ENCODE assay signal across 21 mouse cellular contexts in the genomic region with DNA sequence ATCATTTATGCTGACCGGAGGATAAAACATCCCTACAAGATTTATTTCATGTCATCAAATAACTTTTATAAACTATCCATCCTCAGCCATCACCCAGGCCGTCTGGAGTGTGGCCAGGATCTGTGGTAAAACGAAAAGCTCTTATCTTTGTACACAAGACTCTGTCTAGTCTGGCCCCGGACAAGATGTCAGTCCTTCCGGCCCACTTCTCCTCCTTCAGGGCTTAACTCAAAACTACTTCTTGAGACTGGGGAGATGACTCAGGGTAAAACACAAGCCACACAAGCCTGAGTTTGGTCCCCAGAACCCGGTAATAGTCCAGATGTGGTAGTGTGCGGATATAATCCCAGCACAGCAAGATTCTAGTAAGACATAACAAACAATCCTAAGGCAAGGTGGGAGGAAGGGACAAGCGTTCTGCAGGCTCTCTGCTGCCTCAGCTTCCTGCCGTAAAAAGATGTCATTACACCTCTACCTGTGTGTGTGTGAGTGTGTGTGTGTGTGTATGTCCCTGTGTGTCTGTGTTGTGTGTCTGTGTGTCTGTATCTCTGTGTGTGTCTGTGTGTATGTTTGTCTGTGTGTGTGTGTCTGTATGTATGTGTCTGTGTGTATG. TPM values are rescaled to one million over a fixed set of nuclear protein-coding genes. Genes with fewer than 3 reads are reported as not detected.
DNase-seq lines count a peak whose midpoint lies in the region; ATAC-seq and TF ChIP-seq lines count a peak whose summit lies in the region.
"Had no signal": no experiment of that assay in that cellular context is flagged by ENCODE, and none has a peak within 500 bp of the region (broad histone marks: within the 10 kb centered on the region; RNA-seq: fewer than 3 reads in every experiment).

No protein-coding gene starts in this region.

- H3K9ac ChIP-seq in liver, postnatal 0 days (replicated peaks): no peak overlapping the region
- no peak overlapping the region for H3K9ac ChIP-seq in forebrain, embryonic 15.5 days (replicated peaks)
- H3K9ac ChIP-seq in midbrain, postnatal 0 days (replicated peaks; ENCODE audit: low read length, poor library complexity, severe bottlenecking): no peak overlapping the region
- H3K9ac ChIP-seq: hindbrain, embryonic 14.5 days had no signal

- TF ChIP-seq EP300 in liver, postnatal 0 days (IDR thresholded peaks at IDR 0.05; ENCODE audit: low read depth): peak; percentile 90

- no peak for TF ChIP-seq CTCF in G1E (IDR thresholded peaks at IDR 0.05; ENCODE audit: low read depth, low read length)
- TF ChIP-seq CTCF in liver, postnatal 0 days (IDR thresholded peaks at IDR 0.05; ENCODE audit: low read depth): peak; percentile 36
- TF ChIP-seq CTCF in midbrain, postnatal 0 days (IDR thresholded peaks at IDR 0.05): no peak

- H3K27ac ChIP-seq in liver, postnatal 0 days (ENCODE audit: low read depth): no peak overlapping the region
- H3K27ac ChIP-seq in forebrain, embryonic 15.5 days (replicated peaks): no peak overlapping the region
- no peak overlapping the region for H3K27ac ChIP-seq in midbrain, postnatal 0 days (ENCODE audit: low read depth, low read length)
- H3K27ac ChIP-seq: hindbrain, embryonic 14.5 days; midbrain, embryonic 10.5 days had no signal

- peaks cover 78% of the 10 kb centered on the region for H3K4me1 ChIP-seq in G1E (ENCODE audit: insufficient read depth, low read depth, low read length)
- peaks cover 26% of the 10 kb centered on the region for H3K4me1 ChIP-seq in liver, postnatal 0 days (ENCODE audit: insufficient read depth)
- no peaks in the 10 kb centered on the region for H3K4me1 ChIP-seq in forebrain, embryonic 15.5 days
- no peaks in the 10 kb centered on the region for H3K4me1 ChIP-seq in midbrain, postnatal 0 days (ENCODE audit: insufficient read depth, low read length)

- no peaks in the 10 kb centered on the region for H3K36me3 ChIP-seq in G1E (replicated peaks)
- no peaks in the 10 kb centered on the region for H3K36me3 ChIP-seq in liver, postnatal 0 days (replicated peaks; ENCODE audit: insufficient read depth, low read length)
- no peaks in the 10 kb centered on the region for H3K36me3 ChIP-seq in forebrain, embryonic 15.5 days
- H3K36me3 ChIP-seq in midbrain, postnatal 0 days (ENCODE audit: insufficient read depth, low read length): no peaks in the 10 kb centered on the region
- H3K36me3 ChIP-seq: midbrain, embryonic 10.5 days had no signal

- H3K4me2 ChIP-seq in liver, postnatal 0 days (ENCODE audit: low read depth, low read length): no peak overlapping the region
- H3K4me2 ChIP-seq in forebrain, embryonic 15.5 days (replicated peaks): no peak overlapping the region
- H3K4me2 ChIP-seq in midbrain, postnatal 0 days (ENCODE audit: low read depth, low read length, poor library complexity, severe bottlenecking): no peak overlapping the region
- H3K4me2 ChIP-seq: hindbrain, embryonic 14.5 days had no signal

- DNase-seq in 3T3-L1 (ENCODE audit: low read depth, low spot score): peak; percentile 13
- peak; percentile 45 for DNase-seq in G1E (ENCODE audit: low spot score)
- DNase-seq in liver, postnatal 0 days: peak; percentile 55
- no peak for DNase-seq in midbrain, postnatal 0 days (ENCODE audit: low spot score)
- no peak for DNase-seq in right cerebral cortex, adult 2 months (ENCODE audit: low spot score in 2 of 2)
- DNase-seq: adrenal gland, postnatal 25 days; cerebellum, postnatal 36 days; gastrocnemius, postnatal 36 days; kidney, adult 18-20 months; layer of hippocampus, postnatal 36 days; right cerebral cortex, postnatal 14 days had no signal

- H3K27me3 ChIP-seq in G1E (ENCODE audit: insufficient read depth, low read length): peaks cover 17% of the 10 kb centered on the region; the same call in 1 of the 2 replicates
- no peaks in the 10 kb centered on the region for H3K27me3 ChIP-seq in liver, postnatal 0 days (ENCODE audit: insufficient read depth, low read length)
- no peaks in the 10 kb centered on the region for H3K27me3 ChIP-seq in forebrain, embryonic 15.5 days
- H3K27me3 ChIP-seq in midbrain, postnatal 0 days (ENCODE audit: insufficient read depth, low read length): no peaks in the 10 kb centered on the region

- ATAC-seq in G1E (ENCODE audit: extremely low read depth, insufficient number of reproducible peaks, low FRiP score, poor library complexity, severe bottlenecking): peak; percentile 80
- peak; percentile 67 for ATAC-seq in erythroid progenitor cell, adult 5-6 weeks (replicated peaks; ENCODE audit: low FRiP score, poor library complexity, severe bottlenecking)
- ATAC-seq in liver, postnatal 0 days: peak; percentile 66
- no peak for ATAC-seq in forebrain, embryonic 15.5 days (replicated peaks)
- ATAC-seq in midbrain, postnatal 0 days (ENCODE audit: low FRiP score): no peak
- ATAC-seq: activated CD4-positive, CD25-positive, alpha-beta regulatory T cell, adult 4 months had no signal

- WGBS in liver, postnatal 0 days (ENCODE audit: insufficient replicate concordance): 25% methylated on average over 9 of the region's 9 CpGs
- 84% methylated on average over 9 of the region's 9 CpGs for WGBS in forebrain, embryonic 15.5 days
- WGBS in midbrain, postnatal 0 days: 72% methylated on average over 9 of the region's 9 CpGs

- H3K9me3 ChIP-seq in G1E (replicated peaks): peaks cover 9% of the 10 kb centered on the region
- no peaks in the 10 kb centered on the region for H3K9me3 ChIP-seq in liver, postnatal 0 days (ENCODE audit: low read length)
- H3K9me3 ChIP-seq in forebrain, embryonic 15.5 days: no peaks in the 10 kb centered on the region
- H3K9me3 ChIP-seq in midbrain, postnatal 0 days (ENCODE audit: low read length): no peaks in the 10 kb centered on the region
- H3K9me3 ChIP-seq: midbrain, embryonic 10.5 days had no signal

- H3K4me3 ChIP-seq in G1E (ENCODE audit: low read depth, low read length): no peak overlapping the region; the same call in 1 of the 2 replicates
- no peak overlapping the region for H3K4me3 ChIP-seq in liver, postnatal 0 days (ENCODE audit: low read depth, low read length)
- no peak overlapping the region for H3K4me3 ChIP-seq in forebrain, embryonic 15.5 days
- H3K4me3 ChIP-seq in midbrain, postnatal 0 days (ENCODE audit: low read depth, low read length): no peak overlapping the region
- H3K4me3 ChIP-seq: midbrain, embryonic 10.5 days; myocyte had no signal

RNA-seq across cellular contexts. Expression of a gene that starts 0.8 kb away (rescaled TPM):
- total RNA-seq in G1E (2014; fragmentation: Nextera tagmentation) (0.60 and 0.87 TPM in 2 replicates), G1E (2017) (0.16 and 0.52 TPM in 2 replicates)
- polyA plus RNA-seq in G1E (2012): 0.09 and 0.18 TPM in 2 replicates
- total RNA-seq in erythroid progenitor cell, adult 5-6 weeks (2015; ENCODE audit: low replicate concordance): 1.1 TPM in 1 of 2 replicates, not detected in the other
- not detected in 2 replicates for total RNA-seq in erythroid progenitor cell, adult 5-6 weeks (2017; ENCODE audit: low replicate concordance)
- 0.06 TPM in 1 of 2 replicates, not detected in the other for polyA plus RNA-seq in liver, postnatal 0 days (2015; fragmentation: Nextera tagmentation; extraction: Ambion mirVana)
- not detected in 2 replicates for polyA plus RNA-seq in forebrain, embryonic 15.5 days (2015; fragmentation: Nextera tagmentation; extraction: Ambion mirVana)
- total RNA-seq in midbrain, postnatal 0 days (2014; rRNA removed): under 0.01 and 0.42 TPM in 2 replicates
- polyA plus RNA-seq in midbrain, postnatal 0 days (2015; fragmentation: Nextera tagmentation; extraction: Ambion mirVana): 0.16 and 0.17 TPM in 2 replicates
- polyA plus RNA-seq: embryonic facial prominence, embryonic 11.5 days; limb, embryonic 11.5 days; lung, embryonic 16.5 days had no signal

RNA-seq across cellular contexts. Expression of a gene that starts 12.6 kb away (rescaled TPM):
- total RNA-seq in G1E (2014; fragmentation: Nextera tagmentation) (not detected in 2 replicates), G1E (2017) (0.06 TPM in 1 of 2 replicates, not detected in the other)
- polyA plus RNA-seq in G1E (2012): not detected in 2 replicates
- 1.8 TPM in 1 of 2 replicates, not detected in the other for total RNA-seq in erythroid progenitor cell, adult 5-6 weeks (2015; ENCODE audit: low replicate concordance)
- not detected in 2 replicates for total RNA-seq in erythroid progenitor cell, adult 5-6 weeks (2017; ENCODE audit: low replicate concordance)
- 6.6 and 8.1 TPM in 2 replicates for polyA plus RNA-seq in liver, postnatal 0 days (2015; fragmentation: Nextera tagmentation; extraction: Ambion mirVana)
- 0.08 and 0.11 TPM in 2 replicates for polyA plus RNA-seq in forebrain, embryonic 15.5 days (2015; fragmentation: Nextera tagmentation; extraction: Ambion mirVana)
- total RNA-seq in midbrain, postnatal 0 days (2014; rRNA removed): 0.14 and 0.27 TPM in 2 replicates
- 0.32 and 0.52 TPM in 2 replicates for polyA plus RNA-seq in midbrain, postnatal 0 days (2015; fragmentation: Nextera tagmentation; extraction: Ambion mirVana)
- polyA plus RNA-seq: activated CD4-positive, CD25-positive, alpha-beta regulatory T cell, adult 4 months; heart, embryonic 14.5 days; limb, embryonic 11.5 days had no signal

Comparison
In these comparisons a context has a peak if more than half of its experiments do, and no peak if none do; other contexts are left out.
1. DNase-seq: peak in 3T3-L1 (single experiment), G1E (single experiment) and liver, postnatal 0 days (single experiment); none in midbrain, postnatal 0 days (single experiment) and right cerebral cortex, adult 2 months (0 of 2).
2. ATAC-seq: peak in G1E (single experiment), erythroid progenitor cell, adult 5-6 weeks (single experiment) and liver, postnatal 0 days (single experiment); none in forebrain, embryonic 15.5 days (single experiment) and midbrain, postnatal 0 days (single experiment).